Mouse (Mus musculus): Measurements from ENCODE around the gene Trio.

DNA sequence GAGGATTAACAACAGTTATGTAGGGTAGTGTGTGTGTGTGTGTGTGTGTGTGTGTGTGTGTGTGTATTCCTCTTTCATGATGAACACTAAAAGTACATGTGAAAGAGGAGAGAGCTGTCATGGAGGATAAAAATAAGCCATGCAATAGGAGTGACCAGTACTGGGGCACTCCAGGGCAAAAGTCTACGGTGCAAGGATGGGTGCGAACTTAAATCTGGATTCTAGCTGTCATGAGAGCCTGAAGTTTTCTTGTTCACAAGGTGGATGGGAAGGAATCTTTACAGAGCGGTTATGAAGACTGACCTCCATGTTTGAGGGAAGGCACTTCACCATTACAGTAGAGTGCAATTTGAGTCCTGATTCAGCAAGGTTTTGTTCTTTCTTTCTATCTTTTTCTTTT lies 36.4 kb upstream of the Trio start:
- TF ChIP-seq CTCF (IDR thresholded peaks at IDR 0.05; ENCODE audit: borderline replicate concordance, insufficient read depth, low read depth, low read length) (no peak), POLR2A (IDR thresholded peaks at IDR 0.05; ENCODE audit: borderline replicate concordance, insufficient read depth, low read length) (no peak)
